Mouse (Mus musculus) lung, postnatal 0 days (tissue): ENCODE data around the gene Tmco4.

Experiments used
- CTCF ChIP-seq: IDR thresholded peaks from 2 replicates; pipeline ENCODE4 v1.5.1; 2016; ENCODE audit warnings: antibody characterized with exemption, mild to moderate bottlenecking
- EP300 ChIP-seq: IDR thresholded peaks from 2 replicates; pipeline ENCODE4 v1.6.1; 2016; ENCODE audit warnings: antibody characterized with exemption, mild to moderate bottlenecking, control low read depth

- TF ChIP-seq CTCF: no peak
- no peak for TF ChIP-seq EP300
Measured at GRCm38 (mm10) chr4:139059569-139059968, 86.9 kb downstream of the Tmco4 start.
